Mouse (Mus musculus): ENCODE measurements around the gene Apbb1ip. TPM values are rescaled to one million over a fixed set of nuclear protein-coding genes. Genes with fewer than 3 reads are reported as not detected.

Apbb1ip gene
- total and polyA plus RNA-seq, 2 experiments, result 0.64 to 0.65 TPM

DNA sequence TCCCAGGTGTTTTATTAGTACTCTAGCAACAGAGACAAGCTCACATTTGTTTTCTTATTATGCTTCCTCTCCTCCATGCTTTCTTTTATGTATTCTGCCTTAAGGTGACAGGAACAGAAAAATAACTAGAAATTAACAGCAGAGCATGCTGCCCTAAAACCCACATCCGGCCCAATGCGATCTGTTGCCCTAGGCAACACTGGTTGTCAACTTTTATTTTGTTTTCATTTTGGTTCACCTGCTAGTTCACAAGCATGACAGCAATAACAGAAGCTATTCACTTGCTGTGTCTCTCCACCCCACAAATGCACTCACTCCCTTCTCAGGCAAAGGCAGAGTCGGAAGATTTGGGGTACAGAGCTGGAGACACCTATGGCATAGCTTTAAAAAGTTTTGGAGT is 10.3 kb downstream of the Apbb1ip start:
- Histone ChIP-seq H3K9ac (ENCODE audit: low read depth, low read length) (no peak overlapping the region), H3K36me3 (ENCODE audit: control insufficient read depth, insufficient read depth, low read length) (no peaks in the 10 kb centered on the region), H3K27ac (replicated peaks; ENCODE audit: insufficient read depth, low read depth, low read length) (no peak overlapping the region), H3K4me1 (ENCODE audit: control insufficient read depth, insufficient read depth, low read length) (no peaks in the 10 kb centered on the region), H3K4me3 (ENCODE audit: insufficient read depth, low read depth, low read length) (no peak overlapping the region), H3K79me2 (ENCODE audit: control insufficient read depth, insufficient read depth, low read length) (no peaks in the 10 kb centered on the region), H3K27me3 (ENCODE audit: control insufficient read depth, insufficient read depth, low read length) (no peaks in the 10 kb centered on the region; the same call in 1 of the 2 replicates)
- no peak for DNase-seq (ENCODE audit: extremely low read depth, low read depth, low spot score)
- 86% methylated on average over 3 of the region's 3 CpGs for WGBS
- no peak for TF ChIP-seq POLR2A (IDR thresholded peaks at IDR 0.05; ENCODE audit: extremely low read depth, insufficient read depth, low read length)
- no peak for TF ChIP-seq CTCF (IDR thresholded peaks at IDR 0.05; ENCODE audit: low read depth, low read length)

DNA sequence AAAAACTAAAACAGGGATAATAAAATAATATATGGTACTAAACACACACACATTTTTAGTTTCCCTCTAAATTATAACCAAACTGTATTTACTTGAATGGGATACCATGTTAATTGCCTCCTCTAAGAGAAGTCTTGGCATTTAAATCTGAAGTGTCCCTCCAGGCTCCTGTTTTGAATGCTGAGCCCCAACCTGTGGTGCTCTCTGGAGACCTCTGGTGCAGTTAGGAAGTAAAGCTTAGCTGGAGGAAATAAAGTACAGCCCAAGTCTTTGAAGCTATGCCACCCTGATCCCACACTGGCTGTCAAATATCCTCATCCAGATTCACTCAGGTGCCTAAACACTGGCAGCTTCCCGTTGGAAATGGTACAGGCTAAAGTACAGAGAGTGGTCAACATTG is 10.9 kb downstream of the Apbb1ip start:
- 25% methylated on average over 1 of the region's 1 CpGs for WGBS
- no peaks in the 10 kb centered on the region for H3K79me2 ChIP-seq (ENCODE audit: control insufficient read depth, insufficient read depth, low read length)
- no peak overlapping the region for H3K9ac ChIP-seq (ENCODE audit: low read depth, low read length)
- H3K4me3 ChIP-seq (ENCODE audit: insufficient read depth, low read depth, low read length), result no peak overlapping the region
- H3K27me3 ChIP-seq (ENCODE audit: control insufficient read depth, insufficient read depth, low read length), result no peaks in the 10 kb centered on the region; the same call in 1 of the 2 replicates
- H3K27ac ChIP-seq (replicated peaks; ENCODE audit: insufficient read depth, low read depth, low read length), result no peak overlapping the region
- no peaks in the 10 kb centered on the region for H3K36me3 ChIP-seq (ENCODE audit: control insufficient read depth, insufficient read depth, low read length)
- no peaks in the 10 kb centered on the region for H3K4me1 ChIP-seq (ENCODE audit: control insufficient read depth, insufficient read depth, low read length)
- no peak for DNase-seq (ENCODE audit: extremely low read depth, low read depth, low spot score)
- TF ChIP-seq POLR2A (IDR thresholded peaks at IDR 0.05; ENCODE audit: extremely low read depth, insufficient read depth, low read length) (no peak), CTCF (IDR thresholded peaks at IDR 0.05; ENCODE audit: low read depth, low read length) (no peak)

DNA sequence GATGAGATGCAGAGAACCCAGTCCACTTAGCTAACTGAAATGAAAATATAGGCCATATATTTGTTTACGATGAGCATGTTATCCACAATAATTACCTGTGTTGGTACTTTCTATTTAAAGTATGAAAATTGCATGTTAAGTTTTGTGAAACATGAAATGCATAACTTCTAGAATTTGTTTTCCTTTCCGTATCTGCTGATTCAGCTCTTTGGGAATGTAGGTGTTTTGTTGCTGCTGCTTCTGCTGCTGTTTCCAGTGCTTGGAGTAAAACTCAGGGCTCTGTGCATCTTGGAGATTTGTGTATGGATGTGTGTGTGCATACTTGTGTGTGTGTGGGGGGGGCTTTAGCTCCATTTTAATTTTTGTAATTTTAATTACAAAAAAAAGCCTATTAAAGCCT is 14.8 kb downstream of the Apbb1ip start:
- Histone ChIP-seq H3K36me3 (ENCODE audit: control insufficient read depth, insufficient read depth, low read length) (no peaks in the 10 kb centered on the region), H3K9ac (ENCODE audit: low read depth, low read length) (no peak overlapping the region), H3K4me1 (ENCODE audit: control insufficient read depth, insufficient read depth, low read length) (no peaks in the 10 kb centered on the region; the same call in 1 of the 2 replicates), H3K4me3 (ENCODE audit: insufficient read depth, low read depth, low read length) (no peak overlapping the region), H3K27ac (replicated peaks; ENCODE audit: insufficient read depth, low read depth, low read length) (no peak overlapping the region), H3K27me3 (ENCODE audit: control insufficient read depth, insufficient read depth, low read length) (no peaks in the 10 kb centered on the region; the same call in 1 of the 2 replicates), H3K79me2 (ENCODE audit: control insufficient read depth, insufficient read depth, low read length) (no peaks in the 10 kb centered on the region)
- 91% methylated on average over 2 of the region's 2 CpGs for WGBS
- DNase-seq (ENCODE audit: extremely low read depth, low read depth, low spot score), result no peak
- TF ChIP-seq POLR2A (IDR thresholded peaks at IDR 0.05; ENCODE audit: extremely low read depth, insufficient read depth, low read length), result no peak
- TF ChIP-seq CTCF (IDR thresholded peaks at IDR 0.05; ENCODE audit: low read depth, low read length), result no peak

DNA sequence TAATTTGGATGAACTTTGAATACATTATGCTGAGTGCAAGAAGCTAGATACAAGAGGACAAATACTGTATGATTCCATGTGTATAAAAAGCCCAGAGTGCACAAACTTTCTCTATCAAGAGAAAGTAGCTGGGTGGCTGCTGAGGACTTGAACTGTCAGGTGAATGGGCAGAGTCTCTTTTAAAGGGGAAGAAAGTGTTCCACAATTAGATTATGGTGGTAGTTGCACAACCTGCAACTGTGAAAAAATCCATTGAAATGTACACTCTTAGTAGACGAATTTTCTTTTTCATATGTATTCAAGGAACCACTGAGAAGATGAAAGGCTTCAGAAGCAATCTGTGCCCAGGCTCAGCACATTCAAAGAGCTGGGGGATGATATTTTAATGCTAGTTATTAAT is 15.7 kb downstream of the Apbb1ip start:
- TF ChIP-seq POLR2A (IDR thresholded peaks at IDR 0.05; ENCODE audit: extremely low read depth, insufficient read depth, low read length) (no peak), CTCF (IDR thresholded peaks at IDR 0.05; ENCODE audit: low read depth, low read length) (no peak)
- H3K27me3 ChIP-seq (ENCODE audit: control insufficient read depth, insufficient read depth, low read length), result no peaks in the 10 kb centered on the region; the same call in 1 of the 2 replicates
- DNase-seq (ENCODE audit: extremely low read depth, low read depth, low spot score), result no peak
- H3K9ac ChIP-seq (ENCODE audit: low read depth, low read length), result no peak overlapping the region
- H3K79me2 ChIP-seq (ENCODE audit: control insufficient read depth, insufficient read depth, low read length), result no peaks in the 10 kb centered on the region
- H3K4me1 ChIP-seq (ENCODE audit: control insufficient read depth, insufficient read depth, low read length), result no peaks in the 10 kb centered on the region; the same call in 1 of the 2 replicates
- H3K27ac ChIP-seq (replicated peaks; ENCODE audit: insufficient read depth, low read depth, low read length), result no peak overlapping the region
- H3K36me3 ChIP-seq (ENCODE audit: control insufficient read depth, insufficient read depth, low read length), result no peaks in the 10 kb centered on the region
- H3K4me3 ChIP-seq (ENCODE audit: insufficient read depth, low read depth, low read length), result no peak overlapping the region
- WGBS, result 30% methylated on average over 1 of the region's 1 CpGs

DNA sequence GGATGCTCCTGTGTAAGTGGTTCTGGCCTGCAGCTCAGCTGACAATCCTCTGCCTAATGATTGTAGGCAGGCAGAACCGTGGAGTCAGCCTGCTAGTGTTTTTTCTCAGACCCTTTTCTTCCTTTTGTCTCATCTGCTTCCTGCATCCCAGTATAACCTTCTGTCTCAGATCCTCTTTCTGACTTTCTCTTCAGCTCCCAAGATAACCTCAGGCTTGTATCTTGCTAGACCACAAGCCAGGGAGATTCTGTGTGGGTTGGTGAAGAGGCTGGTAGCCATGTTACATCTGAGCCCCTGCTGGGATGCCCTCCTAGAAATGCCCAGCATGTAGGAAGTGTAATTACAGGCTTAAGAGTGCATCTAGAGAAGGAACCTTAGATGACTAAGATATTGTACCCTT is 16.5 kb downstream of the Apbb1ip start:
- Histone ChIP-seq H3K4me1 (ENCODE audit: control insufficient read depth, insufficient read depth, low read length) (no peaks in the 10 kb centered on the region; the same call in 1 of the 2 replicates), H3K27ac (replicated peaks; ENCODE audit: insufficient read depth, low read depth, low read length) (peak overlapping the region; percentile 52; the same call in 1 of the 2 replicates), H3K36me3 (ENCODE audit: control insufficient read depth, insufficient read depth, low read length) (no peaks in the 10 kb centered on the region), H3K79me2 (ENCODE audit: control insufficient read depth, insufficient read depth, low read length) (no peaks in the 10 kb centered on the region), H3K4me3 (ENCODE audit: insufficient read depth, low read depth, low read length) (no peak overlapping the region), H3K9ac (ENCODE audit: low read depth, low read length) (no peak overlapping the region), H3K27me3 (ENCODE audit: control insufficient read depth, insufficient read depth, low read length) (no peaks in the 10 kb centered on the region; the same call in 1 of the 2 replicates)
- WGBS, result 0% methylated on average over 1 of the region's 1 CpGs
- no peak for TF ChIP-seq POLR2A (IDR thresholded peaks at IDR 0.05; ENCODE audit: extremely low read depth, insufficient read depth, low read length)
- no peak for TF ChIP-seq CTCF (IDR thresholded peaks at IDR 0.05; ENCODE audit: low read depth, low read length)
- DNase-seq (ENCODE audit: extremely low read depth, low read depth, low spot score), result no peak

DNA sequence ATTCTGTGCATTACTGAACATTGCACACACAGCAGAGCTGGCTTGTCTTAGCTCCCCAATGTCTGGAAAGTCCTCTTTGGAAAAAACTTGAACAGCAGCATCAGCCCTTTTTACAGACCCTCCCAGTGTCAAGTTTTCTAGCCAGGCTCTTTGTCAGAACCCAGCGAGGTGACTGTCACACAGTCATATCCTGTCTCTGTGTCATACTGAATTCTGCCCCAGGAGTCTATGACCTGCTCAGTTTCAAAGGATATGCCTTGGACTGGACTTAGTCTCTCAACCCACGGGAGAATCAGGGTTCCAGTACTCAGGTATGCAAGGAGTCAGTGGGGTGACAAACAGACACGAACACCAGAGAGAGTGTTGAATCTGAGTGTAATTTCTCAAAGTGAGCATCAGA is 21.2 kb downstream of the Apbb1ip start:
- DNase-seq (ENCODE audit: extremely low read depth, low read depth, low spot score), result no peak
- Histone ChIP-seq H3K27me3 (ENCODE audit: control insufficient read depth, insufficient read depth, low read length) (no peaks in the 10 kb centered on the region), H3K4me1 (ENCODE audit: control insufficient read depth, insufficient read depth, low read length) (no peaks in the 10 kb centered on the region; the same call in 1 of the 2 replicates), H3K36me3 (ENCODE audit: control insufficient read depth, insufficient read depth, low read length) (no peaks in the 10 kb centered on the region), H3K4me3 (ENCODE audit: insufficient read depth, low read depth, low read length) (no peak overlapping the region), H3K79me2 (ENCODE audit: control insufficient read depth, insufficient read depth, low read length) (no peaks in the 10 kb centered on the region), H3K9ac (ENCODE audit: low read depth, low read length) (no peak overlapping the region), H3K27ac (replicated peaks; ENCODE audit: insufficient read depth, low read depth, low read length) (no peak overlapping the region)
- WGBS, result 59% methylated on average over 3 of the region's 3 CpGs
- no peak for TF ChIP-seq CTCF (IDR thresholded peaks at IDR 0.05; ENCODE audit: low read depth, low read length)
- no peak for TF ChIP-seq POLR2A (IDR thresholded peaks at IDR 0.05; ENCODE audit: extremely low read depth, insufficient read depth, low read length)
